Mouse (Mus musculus) small intestine, adult 2 months (tissue): ENCODE results near the gene Kbtbd12.

Experiments used
- CTCF ChIP-seq: fragments of 200-500 bp; IDR thresholded peaks from 2 replicates; pipeline ENCODE4 v1.5.1; 2012; ENCODE audit warnings: low read depth, mild to moderate bottlenecking, control low read depth, inconsistent platforms, low read length, moderate library complexity, mixed read lengths; ENCODE audit not compliant: insufficient replicate concordance, insufficient read length; ENCODE audit errors: extremely low read depth
- POLR2A ChIP-seq: fragments of 200-500 bp; IDR thresholded peaks from 2 replicates; pipeline ENCODE4 v1.6.1; 2012; ENCODE audit warnings: low read depth, mild to moderate bottlenecking, control low read depth, inconsistent platforms, low read length, moderate library complexity

GRCm38 (mm10) chr6:88605235-88605634 lies 32.5 kb downstream of the Kbtbd12 start:
- TF ChIP-seq CTCF, result no peak
- no peak for TF ChIP-seq POLR2A
